Mouse (Mus musculus) ZHBTc4 (cell line): ENCODE measurements at regions not wholly inside any gene's neighbourhood (a gene's known extent, or its start where the extent isn't known, plus 50 kb on each side); places are given as distances from the start of the nearest gene placed in this dataset.

ENCODE experiments used
- DNase-seq: peaks from one replicate; pipeline ENCODE4 v3.0.0-alpha.2; 2011; ENCODE audit warnings: low read depth, low spot score

DNA sequence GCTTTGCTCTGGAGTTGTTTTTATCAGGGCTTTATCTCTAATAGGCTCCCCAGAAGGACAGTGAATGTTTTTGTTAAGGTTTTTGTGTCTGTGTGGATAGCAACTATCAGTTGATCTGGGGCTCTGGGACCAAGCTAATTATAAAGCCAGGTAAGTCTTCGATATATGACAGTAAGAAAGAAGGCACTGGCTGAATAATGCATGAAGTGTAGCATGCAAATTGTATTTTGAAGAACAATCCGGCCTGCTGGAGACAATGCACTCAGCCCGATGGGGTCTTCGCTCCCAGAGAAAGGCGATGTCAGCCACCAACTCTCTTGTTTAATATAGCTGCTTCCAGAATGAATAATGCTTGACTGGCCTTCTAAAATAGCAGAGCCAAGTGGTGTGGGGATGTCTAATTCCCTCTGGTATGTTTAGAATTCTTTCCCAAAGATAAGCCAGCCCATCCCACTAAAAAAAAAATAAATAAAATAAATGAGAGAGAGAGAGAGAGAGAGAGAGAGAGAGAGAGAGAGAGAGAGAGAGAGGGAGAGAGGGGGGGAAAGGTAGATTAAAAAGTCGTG is 68.6 kb downstream of the Dad1 start:
- no peak for DNase-seq

DNA sequence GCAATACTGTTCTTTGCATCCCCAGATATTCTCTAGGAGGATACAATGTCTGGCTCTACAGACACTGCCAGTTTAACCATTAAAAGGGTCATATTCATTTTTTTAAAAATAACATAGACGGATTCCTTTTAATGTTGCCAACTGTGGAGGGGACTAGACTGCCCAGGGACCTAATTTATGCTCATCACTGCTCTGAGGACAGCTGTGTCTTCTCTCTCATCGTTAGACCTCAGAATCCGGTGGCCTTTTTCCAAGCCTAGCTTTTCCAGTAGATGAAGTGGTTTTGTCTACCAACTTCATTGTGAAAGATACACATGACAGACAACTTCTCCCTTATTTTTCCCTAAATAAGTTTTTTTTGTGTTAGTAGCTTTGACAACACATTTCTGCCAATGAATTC is 70.0 kb downstream of the Dad1 start:
- no peak for DNase-seq

DNA sequence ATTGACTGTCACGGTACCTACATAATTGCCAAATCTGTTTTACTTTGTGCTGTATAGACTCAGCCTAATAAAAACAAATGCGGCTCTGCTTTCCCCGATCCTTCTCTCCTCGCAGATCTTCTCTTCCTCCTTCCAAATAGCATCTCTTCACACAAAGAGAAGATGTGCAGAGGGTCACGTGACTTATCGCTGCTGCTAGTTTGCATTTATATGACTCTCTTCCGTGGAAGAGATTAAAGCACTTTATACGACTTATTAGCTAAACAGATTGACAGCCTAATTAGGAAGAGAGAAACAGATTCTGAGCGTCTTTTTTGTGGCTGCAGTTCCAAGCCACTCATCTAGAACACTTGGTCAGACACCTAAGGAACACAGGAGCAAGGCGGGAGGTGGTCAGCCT is 71.1 kb downstream of the Dad1 start:
- no peak for DNase-seq

DNA sequence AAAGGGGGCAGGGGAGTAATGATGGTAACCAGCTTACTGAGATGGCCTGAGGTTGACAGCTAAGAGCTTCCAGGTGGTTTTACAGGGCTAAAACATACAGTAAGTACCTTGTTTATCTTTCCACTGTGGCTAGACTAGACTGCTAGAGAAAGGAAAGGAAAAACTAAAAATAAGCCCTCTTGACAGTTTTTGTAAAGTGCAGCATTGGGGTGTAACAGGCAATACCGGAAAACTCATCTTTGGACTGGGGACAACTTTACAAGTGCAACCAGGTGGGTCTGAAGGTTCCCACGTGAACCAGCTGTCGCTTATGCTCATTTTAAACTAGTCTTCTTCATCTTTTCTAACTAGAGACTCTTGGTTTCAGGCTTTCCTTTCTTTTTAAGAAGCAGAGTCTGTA is 72.6 kb downstream of the Dad1 start:
- no peak for DNase-seq

DNA sequence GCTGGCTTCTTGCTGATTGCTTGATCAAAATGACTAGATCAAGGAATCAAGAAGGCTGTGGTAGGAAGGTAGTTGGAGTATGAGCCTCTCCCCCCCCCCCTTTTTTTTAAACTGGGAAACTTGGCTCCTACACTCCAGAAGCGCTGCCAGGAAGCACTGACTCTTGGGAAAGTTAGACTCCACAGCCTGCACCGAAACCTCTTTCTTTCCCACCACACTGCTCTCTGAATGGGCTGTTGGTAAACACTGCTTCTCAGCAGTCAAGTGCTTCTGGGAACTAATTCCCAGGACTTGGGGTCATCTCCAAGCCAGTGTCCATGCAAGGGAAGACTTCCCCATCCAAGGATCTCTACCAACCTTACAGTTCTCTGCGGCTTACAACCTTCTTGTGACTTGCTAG is 73.2 kb downstream of the Dad1 start:
- DNase-seq, result no peak

DNA sequence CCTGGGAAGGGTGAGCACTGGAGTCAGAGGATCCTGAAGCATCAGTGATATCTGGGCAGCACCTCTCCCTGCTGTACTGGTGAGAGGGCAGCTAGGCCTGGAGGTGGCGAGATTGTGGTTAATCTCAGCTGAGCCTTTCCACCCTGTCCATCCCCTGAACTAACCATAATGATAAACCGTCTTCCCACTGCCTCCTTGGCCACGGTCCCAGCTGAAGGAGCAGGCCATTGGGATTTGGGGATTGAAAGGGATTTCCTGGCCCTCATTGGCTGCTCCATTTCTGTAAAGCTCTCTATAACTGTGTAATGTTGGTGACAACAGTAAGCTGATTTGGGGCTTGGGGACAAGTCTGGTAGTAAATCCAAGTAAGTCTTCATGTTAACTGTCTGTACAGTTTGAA is 73.6 kb downstream of the Dad1 start:
- DNase-seq, result no peak

DNA sequence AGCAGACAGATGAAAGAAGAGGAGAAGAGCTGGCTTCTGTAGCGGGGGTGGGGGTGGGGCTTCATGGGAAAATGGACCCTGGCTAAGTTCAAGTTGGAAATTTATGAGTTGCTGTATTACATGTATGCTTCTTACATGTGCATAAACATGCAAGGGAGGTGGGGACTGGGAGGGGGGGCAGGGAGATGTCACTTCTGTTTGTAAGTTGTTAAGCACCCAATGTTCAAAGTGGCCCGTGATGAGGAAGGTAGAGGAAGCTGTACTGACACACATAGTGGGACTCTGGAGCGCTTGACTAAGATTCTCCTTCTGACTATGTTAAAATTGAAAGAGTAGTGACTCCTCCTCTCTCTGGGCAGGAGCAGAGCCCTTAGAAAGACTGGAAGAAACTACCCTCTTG is 75.0 kb downstream of the Dad1 start:
- DNase-seq, result no peak

DNA sequence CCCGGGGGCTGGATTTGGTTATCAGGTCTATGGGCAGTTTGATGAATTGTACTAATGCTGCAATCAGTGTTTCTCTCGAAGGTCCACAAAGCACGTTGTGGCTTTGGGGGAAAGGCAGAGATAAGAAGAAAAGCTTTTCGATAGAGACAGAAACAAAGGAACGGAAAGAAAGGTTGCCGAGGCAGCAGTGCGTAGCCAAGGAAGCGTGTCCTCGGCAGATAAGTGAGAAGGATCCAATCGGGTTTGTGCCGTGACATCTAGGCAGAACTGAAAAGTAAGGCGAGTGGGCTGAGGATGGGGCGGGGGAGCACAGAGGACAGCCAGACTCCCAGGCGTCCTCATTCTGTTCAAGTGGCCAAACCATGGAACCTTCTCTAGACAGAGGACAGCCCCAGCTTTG is 77.4 kb downstream of the Dad1 start:
- DNase-seq, result no peak

DNA sequence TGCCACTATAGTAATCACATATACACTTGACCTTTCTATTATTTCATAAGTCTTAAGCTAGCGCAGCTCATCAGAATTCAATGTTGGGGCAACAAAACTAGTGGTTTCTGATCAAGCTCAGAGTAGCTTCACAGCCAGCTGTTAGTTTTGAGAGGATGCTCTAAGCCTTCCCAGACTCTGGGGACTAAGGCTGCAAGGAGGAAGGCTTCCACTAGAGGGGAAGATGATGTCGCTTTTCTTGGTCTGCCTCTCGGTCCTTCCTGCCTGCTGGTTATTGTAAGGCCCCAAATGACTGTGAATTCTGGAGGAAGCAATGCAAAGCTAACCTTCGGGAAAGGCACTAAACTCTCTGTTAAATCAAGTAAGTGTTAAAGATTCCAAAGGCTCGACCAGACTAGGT is 78.4 kb downstream of the Dad1 start:
- DNase-seq, result no peak

DNA sequence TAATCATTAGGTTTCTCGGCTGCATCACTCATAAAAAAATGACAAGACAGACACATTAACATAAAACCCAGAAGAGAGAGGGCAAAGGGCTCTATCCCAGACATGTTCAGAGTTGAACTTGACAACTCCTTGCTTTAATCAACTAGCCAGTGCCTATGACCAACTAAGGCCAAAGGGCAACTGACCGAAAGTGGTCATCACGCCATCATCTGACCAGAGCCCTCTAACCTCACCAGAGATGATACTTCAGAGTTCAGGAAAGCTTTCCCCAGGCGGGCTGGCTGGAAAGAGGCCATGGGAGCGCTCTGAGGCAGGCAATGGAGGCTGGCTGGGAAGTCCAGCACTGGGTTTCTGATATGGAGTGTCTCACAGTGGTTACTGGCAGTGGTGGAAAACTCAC is 80.6 kb downstream of the Dad1 start:
- DNase-seq, result no peak

DNA sequence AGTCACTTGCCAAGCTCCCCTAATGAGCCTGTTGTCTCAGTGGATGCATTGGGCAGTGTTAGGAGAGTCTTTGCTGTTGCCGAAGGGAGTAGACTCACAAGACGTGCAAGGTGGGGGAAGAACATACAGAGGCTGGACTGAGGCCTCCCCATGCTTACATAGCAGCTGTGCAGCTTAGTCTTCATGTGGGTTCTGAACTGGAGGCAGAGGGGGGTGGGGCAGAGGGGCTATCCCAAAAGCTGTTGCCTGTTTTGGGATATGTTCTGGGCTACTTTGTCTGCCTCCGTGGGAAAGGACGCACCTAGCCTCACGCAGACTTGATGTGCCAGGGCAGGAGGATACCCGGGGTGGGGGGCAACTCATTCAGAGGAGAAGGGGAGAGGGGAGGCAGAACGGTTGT is 84.7 kb downstream of the Dad1 start:
- DNase-seq, result no peak

DNA sequence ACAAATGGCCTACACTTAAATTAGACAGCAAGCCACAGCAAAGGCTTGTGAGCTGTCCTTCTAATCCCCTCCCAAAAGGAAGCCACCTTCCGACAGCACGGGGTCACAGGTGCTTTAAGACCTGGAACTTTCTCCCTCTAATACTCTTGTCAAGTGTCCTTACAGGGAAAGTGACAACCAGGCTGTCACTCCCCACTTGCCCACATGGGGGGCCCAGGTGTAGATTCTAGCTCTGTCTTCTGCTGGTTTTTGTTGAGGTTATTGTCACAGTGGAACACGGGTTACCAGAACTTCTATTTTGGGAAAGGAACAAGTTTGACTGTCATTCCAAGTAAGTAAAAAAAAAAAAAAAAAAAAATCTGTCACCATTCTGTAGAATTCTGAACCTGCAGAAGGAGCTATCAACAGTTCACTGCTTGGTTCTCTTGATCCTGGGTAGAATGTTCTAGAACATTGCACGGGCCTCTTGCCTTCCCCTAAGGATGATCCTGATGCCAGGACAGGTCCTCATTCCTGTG is 85.4 kb downstream of the Dad1 start:
- no peak for DNase-seq

DNA sequence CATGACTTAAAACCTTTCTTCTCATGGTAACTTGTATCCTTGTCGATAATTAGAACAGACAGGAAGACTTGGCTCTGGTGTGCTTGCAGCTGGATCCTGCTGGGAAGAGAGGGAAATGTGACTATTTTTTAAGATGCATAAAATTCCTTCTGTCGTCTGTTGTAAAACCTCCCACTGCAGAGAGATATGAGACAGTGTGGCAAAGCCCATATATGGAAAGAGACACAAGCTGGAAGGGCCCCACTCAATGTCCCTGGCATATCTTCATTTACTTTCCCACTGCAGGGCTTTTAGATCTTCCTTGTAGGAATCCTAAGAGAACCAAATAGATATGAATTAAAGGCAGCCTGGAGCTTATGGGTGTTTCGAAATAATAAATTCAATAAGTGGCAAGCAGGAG is 87.8 kb downstream of the Dad1 start:
- no peak for DNase-seq

DNA sequence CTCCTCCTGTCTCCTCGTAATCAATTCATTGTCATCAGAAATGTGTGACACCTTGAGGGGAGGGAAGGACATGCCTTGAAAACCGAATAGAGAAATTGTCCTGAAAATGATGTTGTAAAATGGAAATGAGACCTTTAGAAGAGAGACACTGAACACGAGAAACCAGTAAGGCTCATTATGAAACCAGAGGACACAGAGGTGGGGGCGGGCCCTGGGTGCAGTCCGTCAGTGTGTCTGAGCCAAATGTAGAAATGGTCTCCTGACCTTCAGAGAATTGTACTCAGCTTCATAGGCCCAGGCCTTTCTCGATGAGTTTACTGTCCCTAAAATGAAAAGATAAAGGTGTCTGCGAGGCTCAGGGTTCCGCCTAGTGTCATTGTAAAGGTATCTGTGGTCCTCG is 89.0 kb downstream of the Dad1 start:
- peak; percentile 25 for DNase-seq

DNA sequence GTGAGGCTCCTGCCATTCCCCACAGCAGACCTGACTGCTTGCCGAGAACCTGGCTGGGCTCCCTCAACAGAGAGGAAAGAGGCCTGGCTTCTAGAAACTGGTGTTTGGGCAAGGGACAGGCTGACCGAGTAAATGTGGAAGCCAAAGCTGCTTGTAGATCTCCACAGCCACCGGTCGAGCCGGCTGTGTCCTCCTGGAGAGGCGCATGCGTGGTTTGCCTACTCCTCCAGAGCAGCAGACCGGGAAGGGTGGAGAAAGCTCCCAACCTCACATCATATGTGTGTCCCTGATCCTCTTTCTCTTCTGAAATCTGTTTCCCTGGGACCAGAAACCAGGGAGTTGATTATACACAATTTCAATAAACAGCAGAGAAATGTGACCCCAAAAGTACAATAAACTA is 92.0 kb downstream of the Dad1 start:
- no peak for DNase-seq

DNA sequence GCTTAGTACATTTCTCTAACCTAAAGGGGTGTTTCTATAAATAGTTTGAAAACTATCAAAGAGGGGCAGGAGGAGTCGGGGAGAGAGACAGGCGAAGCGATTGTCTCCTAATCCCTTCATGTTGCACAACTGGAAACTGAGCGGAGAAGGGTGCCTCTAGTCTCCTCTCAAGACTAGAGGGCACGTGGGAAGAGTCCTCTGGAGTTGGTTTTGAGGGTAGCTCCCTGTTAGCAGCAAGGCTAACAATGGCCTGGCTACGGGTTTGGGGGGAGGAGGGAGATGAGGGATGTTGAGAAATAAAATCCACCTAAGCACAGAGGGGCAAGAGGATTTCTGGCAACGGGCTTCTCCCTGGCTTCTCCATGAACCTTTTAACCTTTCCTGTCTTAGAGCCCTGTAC is 92.7 kb downstream of the Dad1 start:
- no peak for DNase-seq

DNA sequence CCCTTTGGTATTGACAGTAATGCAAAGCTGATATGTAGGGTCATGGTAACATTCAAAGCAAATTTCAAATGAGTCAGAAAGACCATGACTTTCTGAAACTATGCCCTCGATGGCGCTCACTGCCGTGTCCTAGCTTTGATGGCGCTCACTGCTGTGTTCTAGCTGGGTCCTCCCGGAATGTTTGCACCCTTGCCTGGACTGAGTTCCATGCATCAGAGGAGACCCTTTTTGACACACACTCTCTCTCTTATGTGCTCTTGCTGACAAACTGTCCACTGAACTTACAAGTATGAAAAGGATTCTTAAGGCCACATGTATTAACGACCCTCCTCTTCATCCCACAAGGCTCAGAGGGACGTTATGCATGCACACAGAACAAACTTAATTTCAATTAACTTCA is 94.1 kb downstream of the Dad1 start:
- DNase-seq, result no peak

DNA sequence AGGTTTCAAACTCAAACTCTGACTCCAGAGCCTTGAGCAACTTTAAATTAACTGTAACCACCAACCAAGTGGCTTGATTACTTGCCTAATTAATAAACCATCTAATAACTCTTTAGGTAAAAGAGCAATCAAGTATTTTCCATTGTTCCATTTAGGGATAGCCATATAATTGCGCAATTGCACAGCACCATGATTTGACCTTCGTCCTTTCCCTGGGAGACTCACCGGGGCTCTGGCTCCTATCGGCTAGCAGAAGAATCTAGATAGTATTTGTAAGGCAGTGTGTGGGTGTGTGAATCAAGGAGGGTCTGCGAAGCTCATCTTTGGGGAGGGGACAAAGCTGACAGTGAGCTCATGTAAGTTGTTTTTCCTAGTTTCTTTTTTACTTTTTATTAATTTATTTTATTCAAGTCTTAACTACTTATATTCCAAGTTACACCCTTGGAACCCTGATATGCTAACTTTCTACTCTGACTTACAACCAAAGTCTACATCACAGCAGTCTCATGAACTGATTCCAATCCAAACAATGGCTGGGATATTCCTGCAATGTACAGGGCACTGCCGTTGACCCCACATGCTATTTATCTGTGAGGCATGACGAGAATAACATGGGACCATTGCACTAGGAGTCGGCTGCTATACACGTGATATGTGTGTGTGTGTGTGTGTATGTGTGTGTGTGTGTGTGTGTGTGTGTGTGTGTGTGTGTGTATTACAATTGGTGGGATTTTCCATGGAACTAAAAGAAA is 95.5 kb downstream of the Dad1 start:
- no peak for DNase-seq

DNA sequence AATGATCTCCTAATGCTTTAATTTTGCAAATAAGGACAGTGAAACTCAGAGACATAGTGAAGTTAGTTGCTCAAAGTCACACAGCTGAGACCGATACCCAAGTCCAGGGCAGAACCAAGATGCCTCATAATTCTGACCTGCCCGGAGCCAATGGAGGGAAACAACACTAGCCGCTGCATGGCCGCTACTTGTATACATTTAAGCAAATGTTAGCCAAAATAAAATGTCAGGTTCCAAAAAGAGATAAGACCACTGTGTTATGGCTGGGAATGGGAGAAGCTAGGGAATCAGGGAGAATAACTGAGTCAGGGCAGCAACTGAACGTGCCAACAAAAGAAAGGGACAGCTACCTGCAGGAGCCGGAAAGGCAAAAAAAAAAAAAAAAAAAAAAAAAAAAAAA is 97.4 kb downstream of the Dad1 start:
- no peak for DNase-seq

DNA sequence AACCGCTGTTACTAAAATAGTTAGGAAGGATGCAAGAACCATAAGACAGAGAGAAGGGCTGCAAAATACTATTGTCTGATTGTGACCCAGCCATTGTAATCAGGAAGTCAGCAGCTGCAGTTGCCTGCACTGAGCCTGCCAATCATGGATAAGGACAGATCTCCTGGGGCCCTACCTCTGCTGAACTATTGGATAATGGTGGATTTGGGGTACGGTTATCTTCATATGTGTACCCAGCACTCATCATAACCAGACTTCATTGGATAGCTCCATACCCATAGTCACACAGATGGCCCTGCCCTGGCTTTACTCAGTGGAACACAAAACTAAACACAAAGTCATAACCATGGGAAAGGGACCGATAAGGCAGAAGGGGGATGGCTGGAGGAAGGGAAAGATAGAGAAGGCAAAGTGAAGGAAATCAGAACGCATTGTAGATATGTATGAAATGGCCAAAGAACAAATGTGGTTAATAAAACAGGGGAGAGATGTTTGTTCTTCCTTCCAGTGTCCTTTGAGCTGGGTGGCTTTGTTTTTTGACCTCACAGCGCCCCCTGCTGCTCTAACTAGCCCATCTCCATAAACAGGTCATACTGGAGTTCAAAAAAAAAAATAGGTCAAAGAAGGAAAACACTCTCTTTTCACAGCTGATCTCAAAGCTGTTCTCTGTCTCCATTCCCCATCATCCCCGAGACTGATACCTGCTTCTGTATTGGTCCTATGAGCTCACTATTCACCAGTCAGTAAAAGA is 101.2 kb downstream of the Dad1 start:
- peak; percentile 65 for DNase-seq

DNA sequence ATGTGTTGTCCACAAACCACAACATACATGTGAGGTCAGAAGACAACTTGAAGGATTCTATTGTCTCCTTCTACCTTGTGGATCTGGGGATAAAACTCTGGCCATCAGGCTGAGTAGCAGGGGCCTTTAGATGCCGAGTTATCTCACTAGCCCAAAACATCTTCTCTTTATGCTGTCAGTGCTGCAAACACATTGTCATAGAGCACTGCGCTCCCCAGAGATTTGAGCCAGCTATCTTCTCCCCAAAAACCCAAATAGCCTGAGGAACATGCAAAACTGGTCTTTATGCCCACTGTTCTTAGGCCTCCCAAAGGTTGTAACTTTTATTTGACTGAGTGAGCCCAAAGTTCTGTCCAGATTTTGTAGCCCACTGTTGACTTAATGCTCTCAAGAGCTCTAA is 102.0 kb downstream of the Dad1 start:
- DNase-seq, result no peak

DNA sequence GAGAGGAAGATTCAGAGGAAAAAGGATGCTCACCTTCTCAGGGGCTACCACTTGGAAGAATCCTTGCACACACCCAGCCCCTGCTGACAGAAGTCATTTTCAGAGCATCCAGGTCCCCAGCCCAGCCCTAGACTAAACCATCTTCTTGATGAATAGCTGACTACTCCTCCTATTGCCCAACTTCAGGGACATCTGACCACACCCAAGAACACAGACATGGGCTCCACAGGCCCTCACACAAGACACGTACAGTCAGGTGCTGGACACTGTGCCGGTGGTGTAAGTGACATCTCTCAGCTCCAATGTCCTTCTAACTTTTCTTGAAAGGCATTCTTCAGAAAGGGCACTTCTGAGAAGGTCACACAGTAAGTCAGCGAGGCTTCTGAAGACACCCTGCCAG is 102.6 kb downstream of the Dad1 start:
- DNase-seq, result no peak

DNA sequence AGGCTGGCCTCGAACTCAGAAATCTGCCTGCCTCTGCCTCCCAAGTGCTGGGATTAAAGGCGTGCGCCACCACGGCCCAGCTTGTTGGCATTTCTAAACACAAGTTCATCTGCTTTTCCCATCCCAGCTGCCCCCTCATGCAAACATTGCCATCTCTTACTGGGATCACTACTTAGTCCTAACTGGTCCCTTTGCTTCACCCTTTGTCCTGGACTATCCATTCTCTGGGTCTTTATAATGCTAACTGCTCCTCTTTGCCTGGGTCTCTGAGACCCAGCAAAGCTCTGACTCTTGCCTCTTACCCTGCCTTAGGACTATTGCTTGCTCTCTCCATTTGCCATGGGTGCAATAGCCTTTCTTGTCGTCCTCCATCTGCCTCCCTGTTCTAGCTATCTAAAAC is 103.7 kb downstream of the Dad1 start:
- DNase-seq, result peak; percentile 54
